Mouse (Mus musculus) myocyte (in vitro differentiated cells): Measurements from ENCODE around the gene Mgmt.

ENCODE experiments used
- E2F4 ChIP-seq: IDR thresholded peaks from one replicate; pipeline ENCODE4 v1.6.1; 2011; ENCODE audit warnings: mild to moderate bottlenecking, control low read depth, moderate library complexity; ENCODE audit not compliant: insufficient read depth
- MAX ChIP-seq: IDR thresholded peaks from one replicate; pipeline ENCODE4 v1.6.1; 2011; ENCODE audit warnings: low read depth, mild to moderate bottlenecking, control low read depth
- MYOD1 ChIP-seq, 3 experiments: IDR thresholded peaks; one replicate each; pipeline ENCODE4 v1.6.1; 2011; ENCODE audit warnings: control low read depth in 2 of 3, low read depth in 2 of 3, mild to moderate bottlenecking in 2 of 3, moderate library complexity in 1 of 3; ENCODE audit not compliant: insufficient read length in 2 of 3, control insufficient read depth in 1 of 3
- POLR2A ChIP-seq: IDR thresholded peaks from one replicate; pipeline ENCODE4 v1.6.1; 2011; ENCODE audit warnings: low read depth, mild to moderate bottlenecking, control low read depth, moderate library complexity; ENCODE audit not compliant: insufficient read length
- POLR2AphosphoS2 ChIP-seq: IDR thresholded peaks from one replicate; pipeline ENCODE4 v1.6.1; 2011; ENCODE audit warnings: low read depth, control low read depth; ENCODE audit not compliant: insufficient read length
- TCF12 ChIP-seq: IDR thresholded peaks from one replicate; pipeline ENCODE4 v1.6.1; 2011; ENCODE audit warnings: mild to moderate bottlenecking, control low read depth; ENCODE audit not compliant: poor library complexity, insufficient read depth, severe bottlenecking
- TCF3 ChIP-seq: IDR thresholded peaks from one replicate; pipeline ENCODE4 v1.6.1; 2011; ENCODE audit warnings: low read depth, control low read depth; ENCODE audit not compliant: insufficient read length
- USF1 ChIP-seq: IDR thresholded peaks from one replicate; pipeline ENCODE4 v1.6.1; 2011; ENCODE audit warnings: low read depth, mild to moderate bottlenecking, control low read depth, moderate library complexity

GRCm38 (mm10) chr7:136895851-136896250 lies 1.4 kb downstream of the Mgmt start:
- TF ChIP-seq POLR2AphosphoS2 (no peak), POLR2A (no peak), USF1 (no peak), MYOD1 (IDR thresholded peaks at IDR 0.05; ENCODE audit: control insufficient read depth in 1 of 3, insufficient read length in 2 of 3, low read depth in 2 of 3) (no peak), TCF12 (no peak), MAX (no peak), E2F4 (no peak), TCF3 (no peak)
